Mouse (Mus musculus) liver, embryonic 15.5 days (tissue): Measurements from ENCODE around the gene Snx27. TPM values are rescaled to one million over a fixed set of nuclear protein-coding genes. Genes with fewer than 3 reads are reported as not detected.

Experiments
- ATAC-seq: fragments of 200-750 bp; cut with Nextera tagmentation; 2 replicates; pipeline ENCODE4 v1.8.0; 2017; ENCODE audit warnings: moderate number of reproducible peaks, mild to moderate bottlenecking, moderate library complexity; ENCODE audit not compliant: insufficient read depth
- H3K27ac ChIP-seq: fragments of 300-500 bp; sonication (generic); replicated peaks from 2 replicates; pipeline ENCODE4 v1.5.1; 2015; ENCODE audit warnings: mild to moderate bottlenecking, inconsistent platforms
- H3K27me3 ChIP-seq: fragments of 300-500 bp; sonication (generic); 2 replicates; pipeline ENCODE4 v1.6.1; 2015; ENCODE audit warnings: mild to moderate bottlenecking, inconsistent platforms
- H3K36me3 ChIP-seq: fragments of 300-500 bp; sonication (generic); replicated peaks from 2 replicates; pipeline ENCODE4 v1.6.1; 2015; ENCODE audit warnings: moderate library complexity, mild to moderate bottlenecking, inconsistent platforms
- H3K4me1 ChIP-seq: fragments of 300-500 bp; sonication (generic); replicated peaks from 2 replicates; pipeline ENCODE4 v1.6.1; 2015; ENCODE audit warnings: inconsistent platforms
- H3K4me2 ChIP-seq: fragments of 300-500 bp; sonication (generic); 2 replicates; pipeline ENCODE4 v1.6.1; 2015; ENCODE audit warnings: moderate library complexity, mild to moderate bottlenecking, inconsistent platforms
- H3K4me3 ChIP-seq: fragments of 300-500 bp; sonication (generic); replicated peaks from 2 replicates; pipeline ENCODE4 v1.5.1; 2015; ENCODE audit warnings: mild to moderate bottlenecking, inconsistent platforms
- H3K9ac ChIP-seq: fragments of 300-500 bp; sonication (generic); 2 replicates; pipeline ENCODE4 v1.6.1; 2015; ENCODE audit warnings: moderate library complexity, mild to moderate bottlenecking, inconsistent platforms
- H3K9me3 ChIP-seq: fragments of 300-500 bp; sonication (generic); replicated peaks from 2 replicates; pipeline ENCODE4 v1.6.1; 2016; ENCODE audit warnings: inconsistent platforms
- WGBS: fragments of 180-500 bp; shearing (Covaris S2); methylation state at CpG from one replicate; pipeline ENCODE4 v1.1.7; 2015; ENCODE audit warnings: mixed read lengths; ENCODE audit not compliant: insufficient replicate concordance; 5-methylcytosine and 5-hydroxymethylcytosine counted together
- polyA plus RNA-seq: library from polyadenylated mRNA; unstranded; fragments of >200 nt; fragmentation: Nextera tagmentation; extraction: Ambion mirVana; gene quantifications from 2 replicates; pipeline ENCODE4 v1.2.1, GENCODE M21; 2015

Gene Snx27
- polyA plus RNA-seq, 1 experiment from 2014 or later, result 12.1 TPM

GRCm38 (mm10) chr3:94449377-94449776, 133.1 kb downstream of the Snx27 start:
- H3K9ac ChIP-seq, result no peak overlapping the region
- no peak overlapping the region for H3K4me3 ChIP-seq
- 81% methylated on average over 2 of the region's 2 CpGs for WGBS
- no peak overlapping the region for H3K4me2 ChIP-seq
- H3K9me3 ChIP-seq, result no peaks in the 10 kb centered on the region
- no peak overlapping the region for H3K27ac ChIP-seq
- no peak for ATAC-seq
- H3K4me1 ChIP-seq, result peaks cover 6% of the 10 kb centered on the region
- peaks cover 53% of the 10 kb centered on the region for H3K36me3 ChIP-seq
- H3K27me3 ChIP-seq, result no peaks in the 10 kb centered on the region

Other genes starting within 250 kb of the Snx27 start
- not detected in 2 replicates for gene Them5, start 240.6 kb downstream of the Snx27 start, polyA plus RNA-seq
- gene C2cd4d, start 220.3 kb downstream of the Snx27 start, polyA plus RNA-seq, result 0.06 and 0.17 TPM in 2 replicates
- gene Rorc, start 209.9 kb downstream of the Snx27 start, polyA plus RNA-seq, result 1.1 and 1.4 TPM in 2 replicates
- gene Lingo4, start 184.2 kb downstream of the Snx27 start, polyA plus RNA-seq, result 0.02 TPM in 1 of 2 replicates, not detected in the other
- 8.7 and 9.9 TPM in 2 replicates for gene Tdrkh, start 169.4 kb downstream of the Snx27 start, polyA plus RNA-seq
- gene Mrpl9, start 139.4 kb downstream of the Snx27 start, polyA plus RNA-seq, result 33.0 and 35.5 TPM in 2 replicates
- gene Oaz3, start 138.8 kb downstream of the Snx27 start, polyA plus RNA-seq, result 0.17 and 0.44 TPM in 2 replicates
- 0.24 and 0.54 TPM in 2 replicates for gene Celf3, start 104.4 kb downstream of the Snx27 start, polyA plus RNA-seq
- gene Riiad1, start 102.4 kb downstream of the Snx27 start, polyA plus RNA-seq, result 0.35 TPM in 1 of 2 replicates, not detected in the other
- not detected in 2 replicates for gene Gm10972, start 60.4 kb upstream of the Snx27 start, polyA plus RNA-seq
- gene Tuft1, start 76.2 kb upstream of the Snx27 start, polyA plus RNA-seq, result 10.9 and 12.6 TPM in 2 replicates
- gene Selenbp2, start 110.8 kb upstream of the Snx27 start, polyA plus RNA-seq, result 69.0 and 92.7 TPM in 2 replicates
- 11.2 and 14.1 TPM in 2 replicates for gene Cgn, start 203.8 kb upstream of the Snx27 start, polyA plus RNA-seq